Mouse (Mus musculus) T-helper 17 cell (primary cell): Measurements from ENCODE around the gene Ubac2.

ENCODE experiments used
- in situ Hi-C, 2 experiments: fragments of 300-600 bp; cut with MboI, MseI; formaldehyde crosslinking; loops; 1 replicate in 1 of 2; 2 replicates in 1 of 2; pipeline ENCODE4 v1.15.1; 2025; ENCODE audit warnings: high pct_unique_total_duplicates in 2 of 2

Ubac2 gene

DNA sequence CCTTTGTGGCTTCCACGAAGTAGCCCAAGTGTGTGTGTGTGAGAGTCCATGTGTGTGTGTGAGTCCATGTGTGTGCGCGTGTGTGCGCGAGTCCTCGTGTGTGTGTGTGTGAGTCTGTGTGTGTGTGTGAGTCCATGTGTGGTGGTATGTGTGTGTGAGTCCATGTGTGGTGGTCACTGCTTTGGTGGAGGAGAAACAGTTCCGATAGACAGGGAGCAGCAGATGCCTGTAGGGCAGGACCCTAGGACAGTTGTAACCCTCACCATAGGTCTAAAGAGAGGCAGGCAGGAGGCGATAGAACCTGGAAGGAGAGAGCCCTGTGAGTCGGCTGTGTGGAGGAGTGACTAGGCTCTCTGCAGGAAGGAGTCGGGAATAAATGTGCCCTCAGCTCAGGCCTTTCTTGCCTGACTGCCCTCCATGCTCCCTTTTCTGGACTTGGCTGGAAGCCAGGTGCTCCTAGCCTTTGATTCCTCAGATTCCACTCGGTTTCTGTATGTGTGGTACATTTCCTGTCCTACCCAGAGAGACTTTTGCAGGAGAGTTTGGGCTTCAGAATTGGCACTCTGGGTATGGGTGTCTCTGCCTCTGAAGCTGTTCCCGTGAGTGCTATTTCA lies 42.2 kb downstream of the Ubac2 start:
- in situ Hi-C loops, result loop anchor here in 1 of 2 experiments (5.0 kb wide), 1 partner anchor 53 kb away; no protein-coding TSS in a partner anchor

DNA sequence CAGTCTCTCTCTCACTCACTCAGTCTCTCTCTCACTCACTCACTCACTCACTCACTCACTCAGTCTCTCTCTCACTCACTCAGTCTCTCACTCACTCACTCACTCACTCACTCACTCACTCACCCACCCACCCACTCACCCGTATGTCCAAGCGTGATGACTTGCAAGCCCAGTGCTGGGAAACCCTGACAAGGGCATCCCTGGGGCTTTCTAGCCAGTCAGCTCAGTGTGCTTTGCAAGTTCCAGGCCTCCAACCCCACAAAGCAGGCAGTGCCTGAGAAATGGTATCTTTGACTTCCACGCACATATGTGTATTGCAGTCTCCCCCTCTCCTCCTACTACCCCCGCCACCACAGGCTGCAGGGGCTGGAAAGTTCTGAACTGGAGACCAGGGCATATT lies 43.6 kb downstream of the Ubac2 start:
- in situ Hi-C loops, result loop anchor here in 1 of 2 experiments (5.0 kb wide), 1 partner anchor 55 kb away; no protein-coding TSS in a partner anchor

DNA sequence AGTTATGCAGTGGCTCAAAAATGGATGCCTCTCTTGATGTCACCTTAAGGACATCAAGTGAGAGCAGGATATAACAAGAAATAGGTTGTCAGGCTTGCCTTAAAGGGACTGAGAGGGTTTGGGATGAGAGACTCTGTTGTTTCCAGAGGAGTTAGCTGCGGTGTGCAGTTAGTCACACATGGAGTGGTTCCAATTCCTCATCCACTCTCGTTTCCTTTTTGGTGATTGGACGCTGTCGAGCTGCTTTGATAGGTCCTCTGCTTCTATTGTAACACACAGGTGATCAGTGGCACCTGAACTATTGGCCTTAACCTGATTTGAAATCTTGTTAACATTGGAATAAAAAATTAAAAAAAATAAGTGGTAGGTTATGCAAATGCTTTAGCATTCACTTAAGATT lies 44.3 kb downstream of the Ubac2 start:
- in situ Hi-C loops, result loop anchor here in 1 of 2 experiments (5.0 kb wide), 1 partner anchor 55 kb away; no protein-coding TSS in a partner anchor

DNA sequence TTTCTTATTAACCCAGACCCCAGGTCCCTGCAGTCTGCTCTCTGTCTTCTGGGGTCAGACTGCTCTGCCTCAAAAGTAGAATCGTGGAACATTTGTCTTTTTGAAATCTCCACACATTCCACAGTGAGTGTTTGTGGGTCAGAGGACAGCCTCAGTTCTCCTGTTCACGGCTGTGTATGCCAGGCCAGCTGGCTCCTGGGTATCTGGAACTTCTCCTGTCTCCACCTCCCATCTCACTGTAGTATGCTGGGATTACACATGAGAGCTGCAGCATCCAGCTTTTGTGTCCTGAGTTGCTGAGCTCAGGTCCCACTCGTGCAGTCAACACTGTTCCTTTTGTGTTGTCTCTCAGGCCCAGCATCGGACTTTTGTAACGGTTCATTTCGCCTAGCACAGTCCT lies 46.5 kb downstream of the Ubac2 start:
- in situ Hi-C loops, result loop anchor here in 1 of 2 experiments (5.0 kb wide), 1 partner anchor 58 kb away; no protein-coding TSS in a partner anchor

DNA sequence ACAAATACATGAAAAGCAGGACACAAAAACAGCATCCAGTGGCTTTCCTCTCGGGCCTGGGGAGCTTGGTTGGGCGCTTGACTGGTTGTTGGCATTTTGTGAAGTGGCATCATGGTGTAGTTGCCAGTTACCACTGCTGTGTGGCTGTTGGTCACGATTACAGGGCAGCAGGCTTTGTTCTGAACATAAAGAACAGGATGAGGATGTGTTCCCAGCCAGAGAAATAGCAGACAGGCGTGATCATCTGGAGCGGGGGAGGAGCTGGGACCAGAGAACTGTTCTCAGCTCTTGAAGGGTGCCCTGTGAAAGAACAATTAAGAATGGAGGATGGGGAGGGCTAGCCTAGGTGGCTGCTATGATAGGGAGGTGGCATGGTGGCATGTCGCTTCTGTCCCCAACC lies 48.5 kb downstream of the Ubac2 start:
- in situ Hi-C loops, result no loop called here

DNA sequence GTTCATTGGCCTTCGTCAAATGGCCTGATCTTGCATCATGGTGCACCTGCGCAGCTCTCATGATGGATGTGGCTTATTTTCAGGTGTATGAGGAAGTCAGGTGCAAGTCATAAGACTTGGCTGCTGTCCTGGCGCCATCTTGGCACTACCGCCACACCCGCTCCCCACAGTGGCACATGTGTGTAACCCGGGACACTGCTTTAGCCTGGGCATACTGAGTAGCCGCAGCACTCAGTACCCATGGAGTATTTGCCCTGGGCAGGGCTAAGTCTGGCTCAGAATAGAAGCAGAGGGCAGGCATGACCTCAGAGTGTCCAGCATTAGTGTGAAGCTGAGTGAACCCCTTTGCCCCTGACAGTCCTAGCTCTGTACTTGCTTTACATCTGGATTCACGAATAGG lies 49.0 kb downstream of the Ubac2 start:
- in situ Hi-C loops, result no loop called here

DNA sequence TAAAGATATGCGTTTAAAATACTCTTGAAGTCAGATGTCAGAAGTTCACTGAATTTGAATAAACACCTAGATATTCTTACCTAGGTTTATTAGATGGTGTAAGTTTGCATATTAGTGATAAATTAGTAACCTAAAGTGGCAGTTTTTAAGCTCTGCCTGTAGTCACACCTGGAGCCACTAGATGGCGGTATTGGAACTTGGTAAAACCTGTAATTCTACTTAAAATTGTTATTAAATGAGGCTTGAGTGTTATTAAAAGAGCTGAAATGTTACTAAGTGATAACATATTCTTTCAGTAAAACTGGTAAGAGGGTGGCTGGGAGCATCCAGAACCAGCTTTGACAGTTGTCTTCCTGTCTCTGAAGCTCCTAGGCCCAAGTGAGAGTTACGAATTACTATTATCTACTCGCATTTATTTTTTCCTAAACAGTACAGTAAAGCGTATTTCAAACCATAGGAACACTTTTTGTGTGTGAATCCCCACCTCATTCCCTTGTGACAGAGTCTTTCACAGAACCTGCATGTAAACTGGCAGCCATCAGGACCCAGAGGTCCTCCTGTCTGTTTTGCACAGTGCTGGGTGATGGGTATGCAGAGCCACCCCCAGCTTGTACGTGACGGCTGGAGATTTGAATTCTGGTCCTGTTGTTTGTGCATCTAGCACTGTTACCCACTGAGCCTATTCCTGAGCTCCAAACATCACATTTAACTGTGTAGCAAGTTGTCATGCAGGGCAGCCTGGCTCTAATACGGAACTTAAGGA lies 50.1 kb downstream of the Ubac2 start:
- in situ Hi-C loops, result no loop called here

DNA sequence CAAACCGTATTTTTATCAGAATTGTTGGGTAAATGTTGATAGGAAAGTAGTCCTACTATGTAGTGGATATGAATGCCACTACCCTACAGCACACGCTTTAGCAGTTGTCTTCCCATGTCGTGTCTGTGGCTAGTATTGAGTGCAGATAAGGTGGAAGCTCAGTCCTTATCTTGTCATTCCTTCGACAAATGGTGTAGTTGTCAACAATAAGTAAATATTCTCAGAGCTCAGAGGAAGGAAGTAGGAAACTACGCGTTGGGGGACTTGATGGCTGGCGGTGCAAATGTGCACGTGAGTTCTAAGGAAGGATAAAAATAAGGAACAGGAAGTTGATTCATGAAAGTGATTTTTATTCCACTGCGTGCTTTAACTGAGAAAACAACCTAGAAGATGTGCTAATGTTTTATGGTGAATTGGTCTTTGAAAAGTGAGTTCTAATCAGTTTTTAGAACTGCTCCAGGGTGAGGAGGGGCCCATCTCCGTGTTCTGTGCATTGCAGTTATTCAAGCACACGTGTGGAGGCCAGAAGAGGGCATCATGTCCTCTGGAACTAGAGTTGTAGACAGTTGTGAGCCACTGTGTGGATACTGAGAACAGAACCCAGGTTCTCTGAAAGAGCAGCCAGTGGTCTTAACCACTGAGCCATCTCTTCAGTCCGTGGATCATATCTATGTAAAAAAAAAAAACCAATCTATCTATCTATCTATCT lies 51.0 kb downstream of the Ubac2 start:
- in situ Hi-C loops, result no loop called here

DNA sequence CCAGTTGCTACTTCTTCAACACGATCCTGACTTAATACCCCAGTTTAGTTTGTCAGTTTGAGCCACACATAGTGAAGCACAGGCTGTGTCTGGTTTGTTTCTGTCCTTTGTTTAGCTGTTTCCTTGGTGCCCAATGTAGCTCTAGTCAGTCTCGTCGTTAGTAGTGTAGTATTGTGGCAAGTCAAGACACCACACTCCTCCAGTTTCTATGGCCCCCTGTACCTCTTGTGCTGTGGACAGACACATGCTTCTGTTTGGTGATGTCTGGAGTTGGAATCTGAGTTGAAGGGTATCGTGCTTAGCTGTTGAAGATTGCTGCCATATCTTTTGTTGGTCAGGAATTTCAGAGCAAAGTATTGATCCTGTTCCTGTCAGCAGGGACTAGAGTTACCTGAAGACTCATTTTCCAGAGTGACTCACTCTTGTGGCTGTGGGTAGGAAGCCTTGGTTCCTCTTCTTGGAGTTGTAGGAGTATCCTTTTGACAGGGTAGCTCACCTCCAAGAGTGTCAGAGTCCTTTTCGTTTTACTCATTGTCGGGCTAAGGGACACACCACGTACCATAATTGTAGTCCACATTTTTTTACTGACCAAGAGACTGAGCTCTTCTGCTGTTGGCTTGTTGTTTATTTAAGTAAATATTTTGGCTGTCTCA lies 52.4 kb downstream of the Ubac2 start:
- in situ Hi-C loops, result loop anchor here (5.0 kb wide), 1 partner anchor 131 kb away; no protein-coding TSS in a partner anchor

DNA sequence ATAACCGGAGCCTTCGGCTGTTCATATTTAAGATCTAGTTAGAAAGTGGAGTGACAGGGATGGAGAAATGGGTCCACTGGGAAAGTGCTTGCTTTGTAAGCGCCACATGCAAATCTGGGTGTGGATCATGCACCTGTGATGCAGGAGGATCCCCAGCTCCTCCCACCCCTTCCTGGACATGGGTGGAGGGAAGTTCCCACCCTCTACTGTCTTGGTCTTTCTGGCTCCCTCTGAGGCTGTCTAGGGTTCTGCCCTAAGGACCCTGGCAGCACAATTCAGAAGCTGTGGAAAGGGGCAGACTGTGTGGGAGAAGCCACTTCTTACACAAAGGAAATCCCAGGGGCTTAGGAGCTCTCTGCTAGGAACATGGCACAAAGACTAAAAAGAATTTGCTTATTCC lies 53.2 kb downstream of the Ubac2 start:
- in situ Hi-C loops, result loop anchor here (5.0 kb wide), 1 partner anchor 131 kb away; no protein-coding TSS in a partner anchor

DNA sequence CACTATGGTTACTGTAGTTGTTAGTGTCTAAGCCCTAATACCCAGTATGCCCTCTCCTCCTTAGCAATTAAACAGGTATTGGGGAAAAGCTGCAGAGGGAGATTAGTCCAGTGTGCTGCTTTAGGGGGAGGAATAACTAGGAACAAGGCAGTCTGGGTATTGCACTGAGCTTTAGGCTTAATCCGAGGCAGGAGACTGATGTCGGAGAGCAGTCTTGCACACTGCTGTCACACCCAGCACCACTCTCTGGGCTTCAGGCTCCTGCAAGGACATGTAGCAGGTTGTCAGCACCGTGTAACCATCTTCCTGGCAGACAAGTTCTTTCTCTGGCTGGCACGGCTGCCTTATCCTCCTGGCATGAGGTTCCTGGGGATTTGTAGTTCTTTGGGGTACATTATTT lies 53.8 kb downstream of the Ubac2 start:
- in situ Hi-C loops, result loop anchor here (5.0 kb wide), 1 partner anchor 130 kb away; no protein-coding TSS in a partner anchor

DNA sequence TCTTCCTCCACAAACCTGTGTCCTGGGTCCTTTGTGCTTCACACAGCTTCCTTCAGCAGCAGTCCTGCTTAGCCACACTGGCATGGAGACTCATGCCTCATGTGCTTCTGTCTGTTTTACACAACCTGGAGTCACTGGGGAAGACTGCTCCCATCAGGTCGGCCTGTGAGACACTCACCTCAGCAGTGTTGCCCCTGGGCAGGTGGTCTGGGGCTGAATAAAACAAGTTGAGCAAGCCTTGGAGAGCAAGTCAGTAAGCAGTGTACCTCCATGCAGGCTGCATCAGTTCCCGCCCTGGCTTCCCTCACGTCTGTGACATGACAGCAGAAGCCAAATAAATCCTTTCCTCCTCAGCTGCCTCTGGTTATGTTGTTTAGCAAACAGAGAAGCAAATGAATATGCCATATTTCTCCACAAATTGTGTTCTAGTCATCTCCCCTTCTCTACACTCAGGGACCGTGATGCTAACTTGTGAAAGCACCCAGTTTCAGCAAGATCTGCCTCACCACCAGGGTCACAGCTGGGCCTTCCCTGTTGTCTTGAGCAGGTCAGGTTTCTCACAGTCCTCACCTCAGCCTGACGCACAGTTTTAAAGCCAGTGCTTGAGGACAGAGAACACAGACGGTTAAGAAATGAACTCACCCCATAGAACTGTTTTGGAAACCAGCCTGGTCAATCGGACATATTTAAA lies 55.6 kb downstream of the Ubac2 start:
- in situ Hi-C loops, result loop anchor here (5.0 kb wide), 1 partner anchor 128 kb away; no protein-coding TSS in a partner anchor

DNA sequence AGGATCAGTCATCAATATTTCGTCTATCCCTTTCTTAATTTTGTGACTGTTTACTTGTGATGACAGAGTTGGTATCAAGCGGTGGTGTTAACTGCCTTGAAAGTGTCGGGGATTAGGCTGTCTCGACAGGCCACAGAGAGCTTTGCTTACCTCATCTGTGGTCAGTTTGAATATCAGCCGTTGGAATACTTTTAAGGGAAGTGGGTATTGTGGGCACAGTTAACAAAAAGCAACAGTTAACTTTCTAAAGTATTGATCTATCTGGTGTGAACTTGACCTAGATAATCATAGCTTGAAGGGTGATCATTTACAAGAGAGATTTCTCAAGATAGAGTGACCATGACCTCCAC lies 56.2 kb downstream of the Ubac2 start:
- in situ Hi-C loops, result loop anchor here (5.0 kb wide), 1 partner anchor 128 kb away; no protein-coding TSS in a partner anchor

DNA sequence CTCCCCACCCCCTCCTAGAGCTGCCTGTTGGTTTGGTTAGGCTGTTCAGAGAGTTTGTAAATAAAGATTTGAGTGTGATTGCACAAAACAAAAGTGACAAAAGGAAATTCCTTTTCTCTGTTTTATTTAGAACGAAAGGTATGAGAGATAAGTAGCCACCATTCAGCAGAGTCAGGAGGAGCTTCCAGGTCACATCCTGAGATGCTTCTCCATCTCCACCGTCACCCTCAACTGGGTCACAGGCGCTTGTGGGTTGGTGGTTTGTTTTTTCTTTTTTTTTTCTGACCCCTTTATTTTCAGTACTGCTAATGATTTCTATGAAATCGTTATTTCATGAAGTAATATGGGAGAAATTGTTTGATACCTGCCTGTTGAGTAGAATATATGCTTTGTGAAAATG lies 57.9 kb downstream of the Ubac2 start:
- in situ Hi-C loops, result no loop called here

DNA sequence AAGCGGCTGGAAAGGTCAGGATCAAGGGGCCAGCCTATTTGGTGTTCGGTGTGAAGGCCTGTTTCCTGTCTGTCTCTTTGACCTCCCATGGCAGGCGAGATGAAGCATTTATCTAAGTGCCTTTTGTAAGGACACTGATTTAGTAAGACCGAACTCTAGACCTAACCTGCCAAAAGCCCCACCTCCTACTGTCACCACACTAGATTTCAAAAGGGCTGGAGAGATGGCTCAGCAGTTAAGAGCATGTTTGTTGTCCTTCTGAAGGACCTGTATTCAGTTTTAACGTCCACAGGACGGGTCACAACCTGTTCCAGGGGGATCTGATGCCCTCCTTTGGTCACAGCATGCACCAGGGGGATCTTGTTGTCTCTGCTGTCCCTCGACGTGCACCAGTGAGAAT lies 58.4 kb downstream of the Ubac2 start:
- in situ Hi-C loops, result no loop called here

DNA sequence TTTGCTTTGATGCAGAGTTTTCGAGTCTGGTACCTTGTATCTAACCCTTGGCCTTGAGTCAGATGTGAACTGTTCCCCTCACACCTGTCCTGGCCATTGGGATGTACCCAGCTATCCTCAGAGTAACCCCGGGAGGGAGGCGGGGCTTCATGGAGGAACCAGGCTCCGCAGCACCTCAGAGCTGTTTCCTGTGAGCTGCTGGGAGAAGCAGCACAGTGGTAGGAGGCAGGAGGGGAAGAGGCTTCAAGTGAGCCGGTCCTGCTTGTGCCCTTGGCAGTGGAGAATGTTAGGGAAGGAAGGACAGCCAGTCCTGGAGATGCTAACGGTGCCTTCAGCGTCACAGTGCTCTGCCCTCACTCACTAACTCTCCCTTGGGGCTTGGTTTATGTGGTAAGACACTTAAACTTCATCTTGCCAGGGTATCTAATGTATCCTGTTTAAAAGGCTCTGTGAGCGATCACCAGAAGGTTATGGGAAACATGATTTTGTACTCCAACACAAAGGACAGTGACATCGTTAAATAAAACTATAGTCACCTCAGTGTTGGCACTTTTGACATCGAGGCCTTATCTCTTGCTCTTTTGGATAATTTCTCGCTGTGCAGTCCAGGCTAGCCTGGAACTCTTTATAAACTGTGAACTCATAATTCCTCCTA lies 59.3 kb downstream of the Ubac2 start:
- in situ Hi-C loops, result no loop called here

DNA sequence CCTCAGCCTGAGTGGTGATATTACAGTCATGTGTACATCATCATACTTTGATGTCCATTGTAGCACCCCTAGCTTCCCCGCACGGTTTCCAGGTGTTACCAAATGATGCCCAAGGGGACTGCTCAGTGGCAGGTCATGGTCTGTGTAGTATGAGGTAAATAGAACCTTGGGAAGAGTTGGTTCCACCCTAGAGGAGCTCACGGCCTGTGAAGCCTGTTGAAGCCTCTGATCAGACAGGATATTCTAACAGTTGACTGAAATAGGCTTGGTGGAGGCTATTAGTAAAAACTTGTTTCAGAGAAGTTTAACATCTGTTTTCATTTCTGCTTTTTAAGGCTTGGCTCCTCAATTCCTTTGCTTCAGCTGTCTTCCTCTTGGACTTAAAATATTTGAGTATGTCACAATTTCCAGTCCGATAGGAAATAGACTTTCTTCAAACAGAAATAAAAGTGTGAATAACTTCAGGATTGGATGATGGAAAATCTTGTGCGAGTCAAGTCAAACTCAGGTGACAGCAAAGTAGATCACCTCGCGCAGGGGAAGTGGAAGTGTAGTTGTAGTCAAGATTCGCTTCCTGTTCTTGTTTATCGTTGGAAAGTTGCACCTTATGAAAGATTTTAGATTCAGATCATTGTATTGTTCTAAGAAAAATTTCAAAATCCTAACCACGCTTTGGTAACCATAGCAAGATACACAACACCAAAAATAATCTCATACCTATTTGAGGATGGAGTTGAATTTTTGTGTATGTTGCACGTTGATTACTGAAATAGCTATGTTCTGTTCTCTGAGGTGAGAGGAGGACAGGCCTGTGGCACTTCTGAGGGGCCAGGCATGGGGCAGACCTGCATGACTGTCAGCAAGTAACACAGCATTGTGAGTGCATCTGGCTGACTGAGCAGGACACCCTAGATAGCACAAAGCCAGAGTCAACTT lies 60.1 kb downstream of the Ubac2 start:
- in situ Hi-C loops, result no loop called here

DNA sequence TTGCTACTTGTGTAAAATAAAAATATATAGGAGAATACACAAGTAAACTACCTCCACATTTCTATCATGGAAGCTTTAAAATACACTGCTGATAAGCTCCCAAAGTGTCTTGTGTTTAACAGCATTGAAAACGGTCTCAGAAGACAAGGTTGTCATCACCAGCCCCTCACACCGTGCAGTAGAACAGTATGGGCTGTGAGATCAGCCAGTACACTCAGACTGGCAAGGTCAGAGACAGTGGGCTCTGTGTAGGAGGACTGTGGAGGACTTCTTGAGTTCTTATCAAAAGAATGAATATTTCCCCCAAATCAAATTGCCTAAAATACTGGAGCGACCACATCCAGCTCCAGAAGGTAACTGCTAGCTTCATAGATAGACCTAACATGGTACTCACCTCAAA lies 61.2 kb downstream of the Ubac2 start:
- in situ Hi-C loops, result no loop called here

DNA sequence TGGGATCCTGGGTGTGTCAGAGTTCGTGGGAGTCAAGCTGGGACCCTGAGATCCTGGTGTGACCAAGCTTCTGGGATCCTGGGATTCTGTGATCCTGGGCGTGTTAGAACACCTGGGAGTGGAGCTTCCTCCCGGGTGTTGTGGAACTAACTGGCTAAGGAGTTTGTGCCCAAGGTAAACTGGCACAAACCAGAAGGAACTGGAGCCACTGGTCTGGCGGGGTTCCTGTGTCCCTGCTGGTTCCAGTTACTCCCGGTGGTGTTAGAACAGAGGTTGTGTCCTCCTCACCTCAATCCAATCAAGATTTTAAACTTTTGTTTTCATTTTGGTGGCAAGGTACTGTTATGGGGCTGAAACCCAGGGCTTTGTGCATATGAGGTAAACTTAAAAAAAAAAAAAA lies 67.7 kb downstream of the Ubac2 start:
- in situ Hi-C loops, result no loop called here
